Mouse (Mus musculus) CH12.LX (cell line): ENCODE results near the gene Samsn1. TPM values are rescaled to one million over a fixed set of nuclear protein-coding genes. Genes with fewer than 3 reads are reported as not detected.

ENCODE experiments used
- DNase-seq: peaks from one replicate; pipeline ENCODE4 v3.0.0-alpha.2; 2013; ENCODE audit errors: extremely low read depth
- H3K27ac ChIP-seq: 2 replicates; pipeline ENCODE4 v1.5.1; 2012; ENCODE audit warnings: low read depth, mild to moderate bottlenecking, control low read depth, moderate library complexity; ENCODE audit not compliant: insufficient read depth
- H3K27me3 ChIP-seq: replicated peaks from 2 replicates; pipeline ENCODE3; 2012; ENCODE audit warnings: inconsistent platforms
- H3K36me3 ChIP-seq, 2 experiments: replicated peaks in 1 of 2; 2 replicates each; pipeline versions ENCODE3 to v1.6.1; 2012; ENCODE audit warnings: inconsistent platforms in 1 of 2, low read length in 1 of 2, mild to moderate bottlenecking in 1 of 2, mixed read lengths in 1 of 2, moderate library complexity in 1 of 2; ENCODE audit not compliant: control insufficient read depth in 1 of 2, insufficient read depth in 1 of 2
- H3K4me1 ChIP-seq, 2 experiments: 2 replicates each; pipeline ENCODE4 v1.6.1; 2012; ENCODE audit warnings: inconsistent platforms in 1 of 2, moderate library complexity in 1 of 2; ENCODE audit not compliant: insufficient read depth in 2 of 2, control insufficient read depth in 1 of 2
- H3K4me2 ChIP-seq: 2 replicates; pipeline ENCODE4 v1.6.1; 2012; ENCODE audit warnings: low read depth, mild to moderate bottlenecking, control low read depth; ENCODE audit not compliant: poor library complexity, insufficient read depth, severe bottlenecking
- H3K4me3 ChIP-seq, 3 experiments: fragments of 150-350 bp in 1 of 3; sonication (generic) in 1 of 3; replicated peaks in 1 of 3; 2 replicates each; pipeline versions ENCODE3 to v1.5.1; 2011 to 2012; ENCODE audit warnings: low read depth in 2 of 3, low read length in 2 of 3, mild to moderate bottlenecking in 2 of 3, moderate library complexity in 2 of 3, control low read depth in 1 of 3, improper control_type of control experiment in 1 of 3, inconsistent platforms in 1 of 3, mixed read lengths in 1 of 3; ENCODE audit not compliant: poor library complexity in 1 of 3
- H3K79me2 ChIP-seq: replicated peaks from 2 replicates; pipeline ENCODE4 v1.6.1; 2012; ENCODE audit warnings: mild to moderate bottlenecking, moderate library complexity; ENCODE audit not compliant: control insufficient read depth, poor library complexity, insufficient read depth, severe bottlenecking; ENCODE audit errors: extremely low read depth
- H3K9ac ChIP-seq: 2 replicates; pipeline ENCODE4 v1.6.1; 2012; ENCODE audit warnings: low read depth, mild to moderate bottlenecking, control low read depth, moderate library complexity; ENCODE audit not compliant: insufficient read depth
- H3K9me3 ChIP-seq: replicated peaks from 2 replicates; pipeline ENCODE3; 2012; ENCODE audit warnings: low read length, inconsistent platforms, mixed read lengths
- CHD1 ChIP-seq: IDR thresholded peaks from 2 replicates; pipeline ENCODE4 v1.6.1; 2012; ENCODE audit warnings: low read depth, low read length, improper control_type of control experiment, inconsistent platforms
- CTCF ChIP-seq, 2 experiments: IDR thresholded peaks in 1 of 2; conservative IDR thresholded peaks in 1 of 2; 2 replicates each; pipeline ENCODE4 v1.5.1; 2011 to 2012; ENCODE audit warnings: low read depth in 2 of 2, low read length in 2 of 2, improper control_type of control experiment in 1 of 2, inconsistent platforms in 1 of 2, mild to moderate bottlenecking in 1 of 2, moderate library complexity in 1 of 2
- E2F4 ChIP-seq: IDR thresholded peaks from 2 replicates; pipeline ENCODE4 v1.6.1; 2011; ENCODE audit warnings: low read depth, low read length, improper control_type of control experiment; ENCODE audit not compliant: insufficient replicate concordance
- ELF1 ChIP-seq: IDR thresholded peaks from 2 replicates; pipeline ENCODE4 v1.6.1; 2014; ENCODE audit warnings: low read depth, mild to moderate bottlenecking, inconsistent platforms, low read length, improper control_type of control experiment
- HCFC1 ChIP-seq: IDR thresholded peaks from 2 replicates; pipeline ENCODE4 v1.6.1; 2012; ENCODE audit warnings: low read depth, mild to moderate bottlenecking, inconsistent platforms, low read length, improper control_type of control experiment
- MAX ChIP-seq: IDR thresholded peaks from 2 replicates; pipeline ENCODE4 v1.6.1; 2011; ENCODE audit warnings: low read length, improper control_type of control experiment
- MAZ ChIP-seq: IDR thresholded peaks from 2 replicates; pipeline ENCODE4 v1.6.1; 2012; ENCODE audit warnings: low read depth, mild to moderate bottlenecking, inconsistent platforms, low read length, improper control_type of control experiment, moderate library complexity
- MYC ChIP-seq: IDR thresholded peaks from 2 replicates; pipeline ENCODE4 v1.6.1; 2011; ENCODE audit warnings: low read depth, mild to moderate bottlenecking, improper control_type of control experiment, low read length
- POLR2A ChIP-seq: IDR thresholded peaks from 2 replicates; pipeline ENCODE4 v1.6.1; 2011; ENCODE audit warnings: low read depth, mild to moderate bottlenecking, improper control_type of control experiment, low read length
- RAD21 ChIP-seq: IDR thresholded peaks from 2 replicates; pipeline ENCODE4 v1.6.1; 2011; ENCODE audit warnings: low read depth, mild to moderate bottlenecking, low read length, improper control_type of control experiment, moderate library complexity
- SMC3 ChIP-seq: IDR thresholded peaks from 2 replicates; pipeline ENCODE4 v1.6.1; 2011; ENCODE audit warnings: low read depth, low read length, improper control_type of control experiment
- TCF12 ChIP-seq: IDR thresholded peaks from 2 replicates; pipeline ENCODE4 v1.6.1; 2014; ENCODE audit warnings: low read depth, mild to moderate bottlenecking, inconsistent platforms, low read length, improper control_type of control experiment
- USF1 ChIP-seq: IDR thresholded peaks from 2 replicates; pipeline ENCODE4 v1.6.1; 2014; ENCODE audit warnings: low read depth, mild to moderate bottlenecking, inconsistent platforms, low read length, improper control_type of control experiment
- ZMIZ1 ChIP-seq: IDR thresholded peaks from 2 replicates; pipeline ENCODE4 v1.6.1; 2012; ENCODE audit warnings: low read depth, mild to moderate bottlenecking, inconsistent platforms, low read length, improper control_type of control experiment
- dilution Hi-C: fragments of 300-500 bp; cut with MboI; formaldehyde crosslinking; loops from 2 replicates; pipeline ENCODE4 v1.14.3; 2020; ENCODE audit warnings: low sequenced_read_pairs; ENCODE audit not compliant: extremely low pct_unique_long_range_greater_than_20kb, extremely low pct_ligation_motif_present
- in situ Hi-C: fragments of 300-500 bp; cut with MboI; formaldehyde crosslinking; loops from 3 replicates; pipeline ENCODE4 v1.14.3; 2019; ENCODE audit warnings: low sequenced_read_pairs, low pct_ligation_motif_present, low pct_unique_long_range_greater_than_20kb, mixed read lengths
- polyA plus RNA-seq: library from polyadenylated mRNA; unstranded; fragments of >175 nt; gene quantifications from 2 replicates; pipeline ENCODE4 v1.2.1, GENCODE M21; 2012; ENCODE audit warnings: low read depth; ENCODE audit not compliant: insufficient read length
- total RNA-seq, 2 experiments: library from RNA; depleted of rRNA; stranded (reverse); fragments of 300-350 nt in 1 of 2; fragments of >200 nt in 1 of 2; gene quantifications; 2 replicates each; pipeline ENCODE4 v1.2.3; 2012 to 2014

Samsn1 gene
- total and polyA plus RNA-seq, 3 experiments, result 27.7 to 76.9 (median 29.6) TPM

DNA sequence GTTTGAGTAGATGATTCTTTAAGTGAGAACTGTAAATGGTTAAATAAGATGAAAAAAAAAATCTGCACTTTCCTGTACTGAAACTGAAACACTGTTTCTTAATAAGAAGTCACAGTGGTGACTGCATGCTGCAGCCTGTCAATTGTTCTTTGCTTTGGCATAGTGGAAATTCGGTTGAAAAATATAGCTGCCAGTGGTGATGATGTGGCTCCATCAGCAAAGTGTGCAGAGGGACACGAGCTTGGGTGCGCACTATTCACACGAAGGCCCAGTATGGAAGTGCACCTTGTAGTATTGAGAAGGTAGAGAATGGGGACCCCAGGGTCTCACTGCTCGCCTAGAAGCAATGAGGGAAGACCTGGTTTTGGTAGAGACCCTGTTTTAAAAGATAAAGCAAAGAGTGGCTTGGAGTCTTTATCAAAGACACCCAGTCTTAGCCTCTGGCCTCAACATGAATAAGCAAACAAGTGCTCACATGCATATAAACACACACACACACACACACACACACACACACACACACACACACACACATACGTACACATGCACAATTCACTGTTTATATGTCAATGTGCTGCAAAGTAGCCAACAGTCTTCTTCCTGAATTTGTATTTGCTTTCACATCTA lies 18.4 kb upstream of the Samsn1 start:
- TF ChIP-seq MYC (no peak), MAX (no peak), E2F4 (no peak), RAD21 (no peak)
- in situ Hi-C loops, result no loop called here
- Histone ChIP-seq H3K36me3 (no peaks in the 10 kb centered on the region), H3K27me3 (no peaks in the 10 kb centered on the region), H3K9ac (no peak overlapping the region), H3K79me2 (no peaks in the 10 kb centered on the region), H3K27ac (no peak overlapping the region), H3K9me3 (peaks cover 23% of the 10 kb centered on the region), H3K4me2 (no peak overlapping the region), H3K4me3 (no peak overlapping the region), H3K4me1 (no peaks in the 10 kb centered on the region)
- no peak for DNase-seq
- dilution Hi-C loops, result no loop called here

DNA sequence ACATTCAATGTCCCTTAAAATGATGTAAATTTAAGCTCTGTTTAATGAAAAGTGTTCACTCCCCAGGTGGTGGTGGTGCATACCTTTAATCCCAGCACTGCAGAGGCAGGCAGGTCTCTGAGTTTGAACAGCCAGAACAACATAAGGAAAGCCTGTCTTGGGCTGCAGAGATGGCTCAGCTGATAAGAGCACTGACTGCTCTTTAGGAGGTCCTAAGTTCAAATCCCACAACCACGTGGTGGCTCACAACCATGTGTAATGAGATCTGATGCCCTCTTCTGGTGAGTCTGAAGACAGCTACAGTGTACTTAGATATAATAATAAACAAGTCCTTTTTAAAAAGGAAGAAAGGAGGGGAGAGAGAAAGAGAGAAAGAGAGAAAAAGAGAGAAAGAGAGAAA lies 2.9 kb downstream of the Samsn1 start:
- Histone ChIP-seq H3K4me3 (no peak overlapping the region), H3K27ac (no peak overlapping the region), H3K4me2 (no peak overlapping the region), H3K79me2 (no peaks in the 10 kb centered on the region), H3K9ac (no peak overlapping the region), H3K27me3 (no peaks in the 10 kb centered on the region), H3K4me1 (no peaks in the 10 kb centered on the region), H3K9me3 (no peaks in the 10 kb centered on the region), H3K36me3 (no peaks in the 10 kb centered on the region)
- dilution Hi-C loops, result no loop called here
- peak; percentile 37 for DNase-seq
- in situ Hi-C loops, result loop anchor here (10.0 kb wide), 1 partner anchor 244 kb away; no protein-coding TSS in a partner anchor
- TF ChIP-seq CHD1 (no peak), POLR2A (no peak), HCFC1 (no peak), ZMIZ1 (no peak), MAZ (no peak), MAX (peak; percentile 74), RAD21 (peak; percentile 27), SMC3 (peak; percentile 57), TCF12 (no peak), ELF1 (no peak), CTCF (conservative IDR thresholded peaks at IDR 0.05 in 1 of 2, IDR thresholded peaks at IDR 0.05 in 1 of 2; ENCODE audit: low read depth in 2 of 2, low read length in 2 of 2) (peak in 1 of 2 experiments; percentile 58; a peak in 2 of 4 replicates), E2F4 (no peak), USF1 (peak; percentile 12; the same call in 1 of the 2 replicates), MYC (peak; percentile 95)
